Mouse (Mus musculus) MEL (cell line): ENCODE measurements around the gene Ten1. TPM values are rescaled to one million over a fixed set of nuclear protein-coding genes. Genes with fewer than 3 reads are reported as not detected.

Source experiments
- DNase-seq: peaks from one replicate; pipeline ENCODE4 v3.0.0; 2011; ENCODE audit warnings: low read depth, low spot score
- H3K27ac ChIP-seq: 2 replicates; pipeline ENCODE4 v1.5.1; 2012; ENCODE audit warnings: low read depth, mild to moderate bottlenecking, control low read depth, low read length, moderate library complexity; ENCODE audit not compliant: control insufficient read depth
- H3K27me3 ChIP-seq, 2 experiments: fragments of 150-350 bp in 1 of 2; sonication (generic) in 1 of 2; 2 replicates each; pipeline ENCODE4 v1.6.1; 2012; ENCODE audit warnings: low read length in 2 of 2, mild to moderate bottlenecking in 2 of 2, improper control_type of control experiment in 1 of 2, moderate library complexity in 1 of 2; ENCODE audit not compliant: insufficient read depth in 2 of 2, control insufficient read depth in 1 of 2
- H3K36me3 ChIP-seq, 2 experiments: 2 replicates each; pipeline ENCODE4 v1.6.1; 2012 to 2014; ENCODE audit warnings: low read length in 2 of 2, improper control_type of control experiment in 1 of 2, inconsistent platforms in 1 of 2, mild to moderate bottlenecking in 1 of 2; ENCODE audit not compliant: insufficient read depth in 2 of 2, control insufficient read depth in 1 of 2
- H3K4me1 ChIP-seq, 2 experiments: fragments of 150-350 bp in 1 of 2; sonication (generic) in 1 of 2; 2 replicates each; pipeline ENCODE4 v1.6.1; 2012; ENCODE audit warnings: low read length in 2 of 2, improper control_type of control experiment in 1 of 2, mild to moderate bottlenecking in 1 of 2; ENCODE audit not compliant: insufficient read depth in 2 of 2, control insufficient read depth in 1 of 2
- H3K4me3 ChIP-seq, 2 experiments: fragments of 150-350 bp in 1 of 2; sonication (generic) in 1 of 2; 2 replicates each; pipeline ENCODE4 v1.5.1; 2012; ENCODE audit warnings: low read depth in 2 of 2, low read length in 2 of 2, mild to moderate bottlenecking in 2 of 2, moderate library complexity in 2 of 2, control low read depth in 1 of 2, improper control_type of control experiment in 1 of 2; ENCODE audit not compliant: control insufficient read depth in 1 of 2, insufficient read depth in 1 of 2
- H3K79me2 ChIP-seq: 2 replicates; pipeline ENCODE4 v1.6.1; 2012; ENCODE audit warnings: mild to moderate bottlenecking, low read length, moderate library complexity; ENCODE audit not compliant: control insufficient read depth, poor library complexity, insufficient read depth
- H3K9ac ChIP-seq: 2 replicates; pipeline ENCODE4 v1.6.1; 2012; ENCODE audit warnings: low read depth, mild to moderate bottlenecking, control low read depth, low read length, moderate library complexity; ENCODE audit not compliant: control insufficient read depth, poor library complexity, severe bottlenecking
- H3K9me3 ChIP-seq: fragments of 150-350 bp; sonication (generic); replicated peaks from 2 replicates; pipeline ENCODE4 v1.6.1; 2012; ENCODE audit warnings: mild to moderate bottlenecking, low read length, improper control_type of control experiment, moderate library complexity; ENCODE audit not compliant: insufficient read depth
- BHLHE40 ChIP-seq: IDR thresholded peaks from 2 replicates; pipeline ENCODE4 v1.6.1; 2012; ENCODE audit warnings: low read depth, mild to moderate bottlenecking, inconsistent platforms, low read length, improper control_type of control experiment, borderline replicate concordance
- CHD2 ChIP-seq: IDR thresholded peaks from 2 replicates; pipeline ENCODE4 v1.6.1; 2011; ENCODE audit warnings: low read length, improper control_type of control experiment
- ETS1 ChIP-seq: IDR thresholded peaks from 2 replicates; pipeline ENCODE4 v1.6.1; 2012; ENCODE audit warnings: low read depth, mild to moderate bottlenecking, inconsistent platforms, low read length, improper control_type of control experiment, moderate library complexity
- GATA1 ChIP-seq: IDR thresholded peaks from 2 replicates; pipeline ENCODE4 v1.6.1; 2011; ENCODE audit warnings: low read depth, low read length, improper control_type of control experiment
- KAT2A ChIP-seq: conservative IDR thresholded peaks from 2 replicates; pipeline ENCODE4 v1.6.1; 2012; ENCODE audit warnings: low read depth, low read length, improper control_type of control experiment, inconsistent platforms
- MAFK ChIP-seq: IDR thresholded peaks from 2 replicates; pipeline ENCODE4 v1.6.1; 2011; ENCODE audit warnings: low read depth, mild to moderate bottlenecking, low read length, improper control_type of control experiment, borderline replicate concordance
- MAZ ChIP-seq: IDR thresholded peaks from 2 replicates; pipeline ENCODE4 v1.6.1; 2012; ENCODE audit warnings: low read depth, mild to moderate bottlenecking, inconsistent platforms, low read length, improper control_type of control experiment
- MEF2A ChIP-seq: IDR thresholded peaks from 2 replicates; pipeline ENCODE4 v1.6.1; 2014; ENCODE audit warnings: low read depth, mild to moderate bottlenecking, inconsistent platforms, low read length, improper control_type of control experiment; ENCODE audit not compliant: poor library complexity, insufficient replicate concordance, severe bottlenecking; ENCODE audit errors: extremely low read depth
- MYB ChIP-seq: IDR thresholded peaks from 2 replicates; pipeline ENCODE4 v1.6.1; 2011; ENCODE audit warnings: mild to moderate bottlenecking, low read depth, low read length, improper control_type of control experiment
- NRF1 ChIP-seq: IDR thresholded peaks from 2 replicates; pipeline ENCODE4 v1.6.1; 2014; ENCODE audit warnings: low read depth, mild to moderate bottlenecking, inconsistent platforms, low read length, improper control_type of control experiment, moderate library complexity; ENCODE audit not compliant: poor library complexity, insufficient read depth, severe bottlenecking
- POLR2A ChIP-seq, 2 experiments: IDR thresholded peaks; 2 replicates each; pipeline ENCODE4 v1.6.1; 2011 to 2012; ENCODE audit warnings: low read length in 2 of 2, mild to moderate bottlenecking in 2 of 2, control low read depth in 1 of 2, improper control_type of control experiment in 1 of 2, low read depth in 1 of 2, moderate library complexity in 1 of 2; ENCODE audit not compliant: control insufficient read depth in 1 of 2, insufficient read depth in 1 of 2, poor library complexity in 1 of 2
- POLR2AphosphoS2 ChIP-seq: IDR thresholded peaks from 2 replicates; pipeline ENCODE4 v1.6.1; 2011; ENCODE audit warnings: low read length, improper control_type of control experiment
- RCOR1 ChIP-seq: IDR thresholded peaks from 2 replicates; pipeline ENCODE4 v1.6.1; 2012; ENCODE audit warnings: low read depth, mild to moderate bottlenecking, inconsistent platforms, low read length, improper control_type of control experiment
- SMC3 ChIP-seq: IDR thresholded peaks from 2 replicates; pipeline ENCODE4 v1.6.1; 2011; ENCODE audit warnings: low read depth, low read length, improper control_type of control experiment
- TAL1 ChIP-seq: IDR thresholded peaks from 2 replicates; pipeline ENCODE4 v1.6.1; 2012; ENCODE audit warnings: mild to moderate bottlenecking, inconsistent platforms, low read length, moderate library complexity, mixed read lengths
- TBP ChIP-seq: IDR thresholded peaks from 2 replicates; pipeline ENCODE4 v1.8.0; 2011; ENCODE audit warnings: low read depth, low read length, improper control_type of control experiment
- TCF12 ChIP-seq: IDR thresholded peaks from 2 replicates; pipeline ENCODE4 v1.6.1; 2014; ENCODE audit warnings: low read depth, mild to moderate bottlenecking, inconsistent platforms, low read length, improper control_type of control experiment, moderate library complexity
- UBTF ChIP-seq: IDR thresholded peaks from 2 replicates; pipeline ENCODE4 v1.6.1; 2012; ENCODE audit warnings: low read depth, mild to moderate bottlenecking, inconsistent platforms, low read length, improper control_type of control experiment, moderate library complexity, borderline replicate concordance; ENCODE audit not compliant: insufficient read depth
- USF1 ChIP-seq: IDR thresholded peaks from 2 replicates; pipeline ENCODE4 v1.6.1; 2014; ENCODE audit warnings: low read depth, mild to moderate bottlenecking, inconsistent platforms, low read length, improper control_type of control experiment, moderate library complexity
- ZC3H11A ChIP-seq: IDR thresholded peaks from 2 replicates; pipeline ENCODE4 v1.6.1; 2012; ENCODE audit warnings: low read depth, mild to moderate bottlenecking, inconsistent platforms, low read length, improper control_type of control experiment
- ZKSCAN1 ChIP-seq: IDR thresholded peaks from 2 replicates; pipeline ENCODE4 v1.6.1; 2012; ENCODE audit warnings: low read depth, mild to moderate bottlenecking, inconsistent platforms, low read length, improper control_type of control experiment, moderate library complexity
- ZMIZ1 ChIP-seq: IDR thresholded peaks from 2 replicates; pipeline ENCODE4 v1.6.1; 2012; ENCODE audit warnings: low read depth, mild to moderate bottlenecking, inconsistent platforms, low read length, improper control_type of control experiment, moderate library complexity
- ZNF384 ChIP-seq: IDR thresholded peaks from 2 replicates; pipeline ENCODE4 v1.6.1; 2012; ENCODE audit warnings: low read depth, mild to moderate bottlenecking, inconsistent platforms, low read length, improper control_type of control experiment
- polyA plus RNA-seq, 2 experiments: library from polyadenylated mRNA; stranded (reverse) in 1 of 2; unstranded in 1 of 2; fragments of >175 nt in 1 of 2; fragments of >200 nt in 1 of 2; gene quantifications; 2 replicates each; pipeline versions ENCODE4 v1.2.1 to v1.2.4; 2012; ENCODE audit warnings: low replicate concordance in 2 of 2, low read depth in 1 of 2; ENCODE audit not compliant: insufficient read length in 2 of 2, insufficient read depth in 1 of 2, missing spikeins in 1 of 2
- total RNA-seq: library from RNA; depleted of rRNA; stranded (reverse); fragments of 300-350 nt; gene quantifications from 2 replicates; pipeline ENCODE4 v1.2.3, GENCODE M21; 2012

Ten1 gene
- total and polyA plus RNA-seq, 3 experiments = 60.8 to 66.9 TPM; not detected in 1

DNA sequence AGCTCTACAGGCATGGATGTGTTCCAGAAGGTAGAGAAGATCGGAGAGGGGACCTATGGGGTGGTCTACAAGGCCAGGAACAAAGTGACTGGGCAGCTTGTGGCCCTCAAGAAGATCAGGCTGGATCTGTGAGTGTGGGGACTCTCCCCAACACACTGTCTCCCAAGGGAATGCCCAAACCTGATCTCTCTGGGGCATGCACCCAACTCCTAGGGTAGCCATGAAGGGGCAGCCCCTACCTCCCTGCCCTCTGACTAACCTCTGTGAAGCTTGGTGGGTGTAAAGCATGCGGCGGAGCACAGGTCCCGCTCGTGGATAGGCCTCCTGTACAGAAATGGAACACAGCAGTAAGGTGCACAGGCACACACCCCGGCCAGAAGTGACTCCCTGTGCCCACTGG, 17.3 kb downstream of the Ten1 start:
- no peaks in the 10 kb centered on the region for H3K36me3 ChIP-seq
- no peaks in the 10 kb centered on the region for H3K9me3 ChIP-seq
- no peak overlapping the region for H3K9ac ChIP-seq
- peaks cover 0 to 13% of the 10 kb centered on the region in 2 experiments; a peak in 1 of 4 replicates for H3K4me1 ChIP-seq
- no peaks in the 10 kb centered on the region for H3K79me2 ChIP-seq
- no peak overlapping the region for H3K27ac ChIP-seq
- DNase-seq = no peak
- no peaks in the 10 kb centered on the region for H3K27me3 ChIP-seq
- H3K4me3 ChIP-seq = no peak overlapping the region
- TF ChIP-seq TAL1 (no peak), CHD2 (no peak), USF1 (no peak), ZKSCAN1 (no peak), ZMIZ1 (no peak), GATA1 (no peak), POLR2A (IDR thresholded peaks at IDR 0.05; ENCODE audit: control insufficient read depth in 1 of 2, insufficient read depth in 1 of 2, low read depth in 1 of 2, low read length in 2 of 2, poor library complexity in 1 of 2) (no peak), MEF2A (no peak), ETS1 (no peak), KAT2A (no peak), TCF12 (no peak), BHLHE40 (no peak), SMC3 (no peak), MYB (no peak)

- H3K36me3 ChIP-seq = no peaks in the 10 kb centered on the region
- DNase-seq = no peak
- H3K27ac ChIP-seq = no peak overlapping the region
- H3K79me2 ChIP-seq = no peaks in the 10 kb centered on the region
- no peaks in the 10 kb centered on the region for H3K27me3 ChIP-seq
- H3K9me3 ChIP-seq = no peaks in the 10 kb centered on the region
- TF ChIP-seq ZNF384 (no peak), POLR2AphosphoS2 (no peak), MAZ (no peak), TBP (no peak), KAT2A (no peak), RCOR1 (no peak), UBTF (no peak), ZC3H11A (no peak), CHD2 (no peak), NRF1 (no peak), MAFK (no peak)
- H3K9ac ChIP-seq = no peak overlapping the region
- no peak overlapping the region for H3K4me3 ChIP-seq
- H3K4me1 ChIP-seq = peaks cover 0 to 13% of the 10 kb centered on the region in 2 experiments; a peak in 1 of 4 replicates
These were observed 17.9 kb downstream of the Ten1 start for GRCm38 (mm10) chr11:116216549-116216948.
